Mouse (Mus musculus): Measurements from ENCODE around the gene Wbp4.

DNA sequence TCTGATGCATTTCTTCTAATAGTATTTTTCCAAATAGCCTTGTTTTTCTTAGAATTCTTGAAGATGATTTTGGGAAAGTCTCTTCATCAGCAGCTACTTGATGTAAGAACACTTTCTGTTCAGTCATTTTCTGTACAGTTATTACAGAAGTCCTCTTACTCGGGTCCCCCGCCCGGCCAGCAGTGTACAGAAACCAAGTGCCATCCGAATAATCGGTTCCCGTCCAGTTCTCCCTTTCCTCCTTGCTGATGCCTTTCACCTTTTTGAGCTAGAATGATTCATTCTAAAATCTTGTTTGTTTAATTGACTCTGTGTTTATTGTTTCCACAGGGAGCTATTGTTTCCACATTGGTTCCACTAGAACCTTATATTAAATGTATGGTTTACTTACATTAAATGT is 49.4 kb upstream of the Wbp4 start:
- no peak for TF ChIP-seq CTCF (IDR thresholded peaks at IDR 0.05; ENCODE audit: borderline replicate concordance, insufficient read depth, low read length)
- TF ChIP-seq POLR2A (IDR thresholded peaks at IDR 0.05; ENCODE audit: low read depth, low read length) = no peak
